ENCODE assay signal across 8 mouse cellular contexts in genomic region chrX:161716503-161716864, GRCm38 (mm10). TPM values are rescaled to one million over a fixed set of nuclear protein-coding genes. Genes with fewer than 3 reads are reported as not detected.
DNase-seq lines count a peak whose midpoint lies in the region; ATAC-seq and TF ChIP-seq lines count a peak whose summit lies in the region.

No protein-coding gene starts in this region.

- peak; percentile 18; the same call in 1 of the 2 replicates for ATAC-seq in forebrain, embryonic 12.5 days (ENCODE audit: low FRiP score)
- no peak for ATAC-seq in limb, embryonic 12.5 days (ENCODE audit: insufficient number of reproducible peaks, insufficient read depth, low FRiP score, low TSS enrichment, low read depth)
- peak; percentile 17; the same call in 1 of the 2 replicates for ATAC-seq in neural tube, embryonic 15.5 days (ENCODE audit: low FRiP score)

- no peak for TF ChIP-seq POLR2A in liver, adult 2 months (IDR thresholded peaks at IDR 0.05; ENCODE audit: extremely low read depth, insufficient read depth, low read length)

- intact Hi-C loops in left cerebral cortex, postnatal 14 days (cut with DNase I): loop anchor here (5.0 to 10.0 kb wide), 2 partner anchors 71 to 312 kb away; no protein-coding TSS in a partner anchor

- no peaks in the 10 kb centered on the region for H3K27me3 ChIP-seq in liver, adult 2 months (ENCODE audit: control insufficient read depth, insufficient read depth, low read length)
- H3K27me3 ChIP-seq in forebrain, embryonic 12.5 days: peaks cover 50% of the 10 kb centered on the region
- peaks cover 71% of the 10 kb centered on the region for H3K27me3 ChIP-seq in limb, embryonic 12.5 days
- H3K27me3 ChIP-seq in neural tube, embryonic 15.5 days (replicated peaks): peaks cover 37% of the 10 kb centered on the region; the same call in 1 of the 2 replicates

- no peak overlapping the region for H3K27ac ChIP-seq in liver, adult 2 months (replicated peaks; ENCODE audit: insufficient read depth, low read depth, low read length)
- H3K27ac ChIP-seq in forebrain, embryonic 12.5 days: no peak overlapping the region
- H3K27ac ChIP-seq in limb, embryonic 12.5 days: no peak overlapping the region
- peak overlapping the region; percentile 87 for H3K27ac ChIP-seq in neural tube, embryonic 15.5 days (replicated peaks)

- H3K36me3 ChIP-seq in liver, adult 2 months (ENCODE audit: control insufficient read depth, insufficient read depth, low read length): no peaks in the 10 kb centered on the region
- H3K36me3 ChIP-seq in forebrain, embryonic 12.5 days (replicated peaks): no peaks in the 10 kb centered on the region
- H3K36me3 ChIP-seq in limb, embryonic 12.5 days: no peaks in the 10 kb centered on the region
- no peaks in the 10 kb centered on the region for H3K36me3 ChIP-seq in neural tube, embryonic 15.5 days

- peak overlapping the region; percentile 83 for H3K4me2 ChIP-seq in forebrain, embryonic 12.5 days
- H3K4me2 ChIP-seq in limb, embryonic 12.5 days: peak overlapping the region; percentile 93
- H3K4me2 ChIP-seq in neural tube, embryonic 15.5 days: peak overlapping the region; percentile 59

- no peak overlapping the region for H3K9ac ChIP-seq in liver, adult 2 months (ENCODE audit: low read depth, low read length)
- H3K9ac ChIP-seq in forebrain, embryonic 12.5 days: 0 out of 2 replicates have a peak overlapping the region, but pooled peaks have one; percentile 70
- no peak overlapping the region for H3K9ac ChIP-seq in limb, embryonic 12.5 days (replicated peaks)
- H3K9ac ChIP-seq in neural tube, embryonic 15.5 days (replicated peaks): peak overlapping the region; percentile 73; the same call in 1 of the 2 replicates

- no peaks in the 10 kb centered on the region for H3K79me2 ChIP-seq in liver, adult 2 months (ENCODE audit: control insufficient read depth, insufficient read depth, low read length)

- peaks cover 2% of the 10 kb centered on the region; the same call in 1 of the 2 replicates for H3K4me1 ChIP-seq in liver, adult 2 months (ENCODE audit: control insufficient read depth, insufficient read depth, low read length)
- no peaks in the 10 kb centered on the region for H3K4me1 ChIP-seq in forebrain, embryonic 12.5 days
- no peaks in the 10 kb centered on the region for H3K4me1 ChIP-seq in limb, embryonic 12.5 days (replicated peaks)
- H3K4me1 ChIP-seq in neural tube, embryonic 15.5 days: peaks cover 24% of the 10 kb centered on the region

- H3K9me3 ChIP-seq in forebrain, embryonic 12.5 days: no peaks in the 10 kb centered on the region
- no peaks in the 10 kb centered on the region for H3K9me3 ChIP-seq in limb, embryonic 12.5 days
- H3K9me3 ChIP-seq in neural tube, embryonic 15.5 days (replicated peaks): no peaks in the 10 kb centered on the region

- peak; percentile 10 for DNase-seq in liver, adult 2 months (ENCODE audit: extremely low read depth, low read depth, low spot score)
- no peak for DNase-seq in liver
- no peak for DNase-seq in c-Kit-positive CD71-positive TER-119-positive erythroid progenitor cells, embryonic 14.5 days (ENCODE audit: low spot score)
- no peak for DNase-seq in right cerebral cortex, adult 18-20 months
- DNase-seq in left cerebral cortex, postnatal 14 days (ENCODE audit: low spot score in 2 of 2): no peak

- 27% methylated on average over 3 of the region's 9 CpGs for WGBS in liver, adult 2 months
- WGBS in forebrain, embryonic 12.5 days: 63% methylated on average over 2 of the region's 9 CpGs
- 46% methylated on average over 1 of the region's 9 CpGs for WGBS in limb, embryonic 12.5 days
- 34% methylated on average over 5 of the region's 9 CpGs for WGBS in neural tube, embryonic 15.5 days

- peak overlapping the region; percentile 100 for H3K4me3 ChIP-seq in liver, adult 2 months (ENCODE audit: insufficient read depth, low read depth, low read length)
- H3K4me3 ChIP-seq in forebrain, embryonic 12.5 days (replicated peaks): peak overlapping the region; percentile 61
- peak overlapping the region; percentile 57 for H3K4me3 ChIP-seq in limb, embryonic 12.5 days (replicated peaks)
- H3K4me3 ChIP-seq in neural tube, embryonic 15.5 days (replicated peaks): peak overlapping the region; percentile 59

- no peak for TF ChIP-seq CTCF in liver, adult 2 months (IDR thresholded peaks at IDR 0.05; ENCODE audit: low read depth, low read length)

RNA-seq across cellular contexts. Expression of gene Rai2, which starts 0.4 kb away (rescaled TPM):
- 0.28 and 1.0 TPM in 2 replicates for total RNA-seq in liver, adult 2 months (2014; rRNA removed)
- 2.4 and 3.2 TPM in 2 replicates for polyA plus RNA-seq in liver, adult 2 months (2012; rRNA removed)
- polyA plus RNA-seq in forebrain, embryonic 12.5 days (2016; fragmentation: Nextera tagmentation; extraction: Ambion mirVana): 8.7 and 11.0 TPM in 2 replicates
- 2.5 and 3.3 TPM in 2 replicates for polyA plus RNA-seq in limb, embryonic 12.5 days (2016; fragmentation: Nextera tagmentation; extraction: Ambion mirVana)
- 15.8 and 18.6 TPM in 2 replicates for polyA plus RNA-seq in neural tube, embryonic 15.5 days (2015; fragmentation: Nextera tagmentation; extraction: Ambion mirVana)
- total RNA-seq in left cerebral cortex, postnatal 14 days (2021): 10 to 100 TPM; 10.7 to 12.2 TPM

Comparison
In these comparisons a context has a peak if more than half of its experiments do, and no peak if none do; other contexts are left out.
1. H3K9ac ChIP-seq: peak in forebrain, embryonic 12.5 days (single experiment) and neural tube, embryonic 15.5 days (single experiment); none in liver, adult 2 months (single experiment) and limb, embryonic 12.5 days (single experiment).
2. Peak in every context shown above with its lines, with median percentiles within 50 percentile points of each other: H3K4me3 ChIP-seq and H3K4me2 ChIP-seq.